Mouse (Mus musculus) midbrain, embryonic 14.5 days (tissue): ENCODE measurements around the gene H2al1i. TPM values are rescaled to one million over a fixed set of nuclear protein-coding genes. Genes with fewer than 3 reads are reported as not detected.

Experiments
- ATAC-seq: fragments of 200-750 bp; cut with Nextera tagmentation; 2 replicates; pipeline ENCODE4 v1.8.0; 2017; ENCODE audit warnings: moderate number of reproducible peaks, moderate library complexity; ENCODE audit not compliant: low FRiP score, low TSS enrichment
- DNase-seq: peaks from one replicate; pipeline ENCODE4 v3.0.0-alpha.2; 2015
- H3K27ac ChIP-seq: fragments of 300-500 bp; sonication (generic); replicated peaks from 2 replicates; pipeline ENCODE4 v1.5.1; 2014; ENCODE audit warnings: mild to moderate bottlenecking, low read depth, low read length, moderate library complexity
- H3K27me3 ChIP-seq: fragments of 300-500 bp; sonication (generic); 2 replicates; pipeline ENCODE4 v1.6.1; 2014; ENCODE audit warnings: low read length, control low read depth, mixed read lengths; ENCODE audit not compliant: control insufficient read depth, insufficient read depth
- H3K36me3 ChIP-seq: fragments of 300-500 bp; sonication (generic); 2 replicates; pipeline ENCODE4 v1.6.1; 2014; ENCODE audit warnings: low read length, control low read depth; ENCODE audit not compliant: control insufficient read depth, insufficient read depth
- H3K4me1 ChIP-seq: fragments of 300-500 bp; sonication (generic); 2 replicates; pipeline ENCODE4 v1.6.1; 2014; ENCODE audit warnings: mild to moderate bottlenecking, antibody characterized with exemption, low read length, control low read depth; ENCODE audit not compliant: control insufficient read depth, insufficient read depth
- H3K4me2 ChIP-seq: fragments of 300-500 bp; sonication (generic); 2 replicates; pipeline ENCODE4 v1.6.1; 2014; ENCODE audit warnings: mild to moderate bottlenecking, low read length, moderate library complexity
- H3K4me3 ChIP-seq: fragments of 300-500 bp; sonication (generic); replicated peaks from 2 replicates; pipeline ENCODE4 v1.5.1; 2014; ENCODE audit warnings: low read depth, low read length
- H3K9ac ChIP-seq: fragments of 300-500 bp; sonication (generic); replicated peaks from 2 replicates; pipeline ENCODE4 v1.6.1; 2014; ENCODE audit warnings: mild to moderate bottlenecking, low read length, moderate library complexity
- H3K9me3 ChIP-seq: fragments of 300-500 bp; sonication (generic); 2 replicates; pipeline ENCODE4 v1.6.1; 2016; ENCODE audit warnings: low read length, control low read depth, mixed read lengths; ENCODE audit not compliant: control insufficient read depth
- WGBS: fragments of 180-500 bp; shearing (Covaris S2); extraction: QIAGEN DNeasy Blood & Tissue Kit; methylation state at CpG from one replicate; pipeline ENCODE4 v1.1.7; 2014; 5-methylcytosine and 5-hydroxymethylcytosine counted together
- polyA plus RNA-seq: library from polyadenylated mRNA; unstranded; fragments of >200 nt; fragmentation: Nextera tagmentation; extraction: Ambion mirVana; gene quantifications from 2 replicates; pipeline ENCODE4 v1.2.1, GENCODE M21; 2014

H2al1i gene
- polyA plus RNA-seq, 1 experiment from 2014 or later, result not detected

DNA sequence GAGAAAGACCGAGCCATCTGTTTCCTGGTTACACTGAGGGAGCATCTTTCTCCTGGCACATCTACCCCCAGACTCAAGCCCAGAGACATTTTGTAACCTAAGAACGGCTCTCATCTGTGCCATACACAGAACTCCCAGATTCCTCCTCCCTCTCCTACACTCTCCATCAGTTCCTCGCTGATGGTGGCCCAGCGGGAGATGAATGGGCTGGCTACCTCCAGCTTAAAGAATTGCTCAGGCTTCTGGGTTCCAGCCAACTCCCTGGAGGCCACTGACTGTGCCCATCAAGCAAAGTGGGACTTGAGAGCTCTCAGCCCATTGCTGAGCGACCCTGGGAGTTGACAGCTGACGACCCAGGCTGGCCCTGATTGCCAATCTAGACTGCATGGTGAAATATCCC, 39.4 kb downstream of the H2al1i start:
- no peak overlapping the region for H3K9ac ChIP-seq
- H3K4me3 ChIP-seq, result no peak overlapping the region
- H3K27me3 ChIP-seq, result no peaks in the 10 kb centered on the region
- H3K36me3 ChIP-seq, result no peaks in the 10 kb centered on the region
- H3K4me1 ChIP-seq, result no peaks in the 10 kb centered on the region
- no peak overlapping the region for H3K4me2 ChIP-seq
- DNase-seq (peak; percentile 26), ATAC-seq (no peak)
- no peaks in the 10 kb centered on the region for H3K9me3 ChIP-seq
- H3K27ac ChIP-seq, result no peak overlapping the region
- WGBS, result 48% methylated on average over 6 of the region's 6 CpGs

DNA sequence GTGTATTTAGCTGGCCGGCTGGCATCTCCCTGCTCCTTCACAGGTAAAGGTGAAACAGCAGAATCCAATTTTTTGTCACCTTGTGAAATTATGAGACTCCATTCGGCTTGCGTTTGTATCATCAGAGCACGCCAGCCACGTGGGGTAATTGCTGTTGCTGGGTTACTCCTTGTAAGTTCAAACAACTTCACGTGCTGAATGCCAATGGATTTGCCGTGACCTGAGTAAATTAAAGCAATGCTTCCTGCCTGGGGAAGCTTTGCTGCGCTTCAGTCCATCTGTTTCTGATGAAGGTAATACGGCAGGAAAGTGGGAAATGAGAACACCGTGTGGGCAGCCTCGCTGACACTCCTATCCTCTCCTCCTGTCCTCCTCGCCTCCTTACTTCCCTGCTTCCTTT, 40.7 kb downstream of the H2al1i start:
- Histone ChIP-seq H3K9me3 (no peaks in the 10 kb centered on the region), H3K9ac (no peak overlapping the region), H3K4me3 (no peak overlapping the region), H3K27ac (no peak overlapping the region), H3K27me3 (no peaks in the 10 kb centered on the region), H3K36me3 (no peaks in the 10 kb centered on the region), H3K4me1 (no peaks in the 10 kb centered on the region), H3K4me2 (no peak overlapping the region)
- DNase-seq (peak; percentile 71), ATAC-seq (no peak)
- WGBS, result 45% methylated on average over 12 of the region's 12 CpGs

Other genes starting within 250 kb of the H2al1i start
- gene H2al1a, start 25.4 kb upstream of the H2al1i start, polyA plus RNA-seq, result not detected in 2 replicates
- not detected in 2 replicates for gene H2al1b, start 22.2 kb upstream of the H2al1i start, polyA plus RNA-seq
- gene H2al1c, start 19.0 kb upstream of the H2al1i start, polyA plus RNA-seq, result not detected in 2 replicates
- not detected in 2 replicates for gene H2al1d, start 15.8 kb upstream of the H2al1i start, polyA plus RNA-seq
- not detected in 2 replicates for gene H2al1e, start 12.7 kb upstream of the H2al1i start, polyA plus RNA-seq
- gene H2al1f, start 9.5 kb upstream of the H2al1i start, polyA plus RNA-seq, result not detected in 2 replicates
- not detected in 2 replicates for gene H2al1g, start 6.4 kb upstream of the H2al1i start, polyA plus RNA-seq
- not detected in 2 replicates for gene H2al1h, start 3.2 kb upstream of the H2al1i start, polyA plus RNA-seq
- not detected in 2 replicates for gene H2al1j, start 3.2 kb downstream of the H2al1i start, polyA plus RNA-seq